Mouse (Mus musculus) stomach, postnatal 0 days (tissue): ENCODE data around the gene Ppp1r27. TPM values are rescaled to one million over a fixed set of nuclear protein-coding genes. Genes with fewer than 3 reads are reported as not detected.

Source experiments
- ATAC-seq: fragments of 200-750 bp; cut with Nextera tagmentation; 2 replicates; pipeline ENCODE4 v1.8.0; 2017; ENCODE audit not compliant: low FRiP score, low TSS enrichment
- DNase-seq: peaks from one replicate; pipeline ENCODE4 v3.0.0-alpha.2; 2016; ENCODE audit warnings: low spot score
- H3K27ac ChIP-seq: fragments of 300-500 bp; sonication (generic); replicated peaks from 2 replicates; pipeline ENCODE4 v1.5.1; 2014; ENCODE audit warnings: mild to moderate bottlenecking, control low read depth
- H3K27me3 ChIP-seq: fragments of 300-500 bp; sonication (generic); 2 replicates; pipeline ENCODE4 v1.6.1; 2014; ENCODE audit warnings: low read length; ENCODE audit not compliant: control insufficient read depth, insufficient read depth
- H3K36me3 ChIP-seq: fragments of 300-500 bp; sonication (generic); 2 replicates; pipeline ENCODE4 v1.6.1; 2014; ENCODE audit warnings: low read length, mixed read lengths; ENCODE audit not compliant: control insufficient read depth, insufficient read depth
- H3K4me1 ChIP-seq: fragments of 300-500 bp; sonication (generic); replicated peaks from 2 replicates; pipeline ENCODE4 v1.6.1; 2014; ENCODE audit warnings: antibody characterized with exemption; ENCODE audit not compliant: control insufficient read depth, insufficient read depth
- H3K4me2 ChIP-seq: fragments of 300-500 bp; sonication (generic); replicated peaks from 2 replicates; pipeline ENCODE4 v1.6.1; 2014; ENCODE audit warnings: low read depth, mild to moderate bottlenecking, control low read depth, moderate library complexity
- H3K4me3 ChIP-seq: fragments of 300-500 bp; sonication (generic); 2 replicates; pipeline ENCODE4 v1.5.1; 2014; ENCODE audit warnings: low read depth, low read length, control low read depth
- H3K9ac ChIP-seq: fragments of 300-500 bp; sonication (generic); 2 replicates; pipeline ENCODE4 v1.6.1; 2014; ENCODE audit warnings: mild to moderate bottlenecking, low read length, control low read depth, mixed read lengths
- H3K9me3 ChIP-seq: fragments of 300-500 bp; sonication (generic); 2 replicates; pipeline ENCODE4 v1.6.1; 2016; ENCODE audit warnings: low read length; ENCODE audit not compliant: control insufficient read depth
- CTCF ChIP-seq: IDR thresholded peaks from 2 replicates; pipeline ENCODE4 v1.5.1; 2016; ENCODE audit warnings: antibody characterized with exemption, low read depth, mild to moderate bottlenecking, moderate library complexity
- EP300 ChIP-seq: optimal IDR thresholded peaks from 2 replicates; pipeline ENCODE3; 2016; ENCODE audit warnings: antibody characterized with exemption
- WGBS: fragments of 180-500 bp; shearing (Covaris S2); extraction: QIAGEN DNeasy Blood & Tissue Kit; methylation state at CpG from one replicate; pipeline ENCODE4 v1.1.7; 2014; 5-methylcytosine and 5-hydroxymethylcytosine counted together
- polyA plus RNA-seq: library from polyadenylated mRNA; unstranded; fragments of >200 nt; fragmentation: Nextera tagmentation; extraction: Ambion mirVana; gene quantifications from 2 replicates; pipeline ENCODE4 v1.2.1, GENCODE M21; 2015

The Ppp1r27 gene
- polyA plus RNA-seq, 1 experiment from 2014 or later = not detected

- H3K27ac ChIP-seq = peak overlapping the region; percentile 74
- no peaks in the 10 kb centered on the region for H3K9me3 ChIP-seq
- H3K27me3 ChIP-seq = no peaks in the 10 kb centered on the region
- ATAC-seq (peak; percentile 6; the same call in 1 of the 2 replicates), DNase-seq (no peak)
- H3K9ac ChIP-seq = no peak overlapping the region
- no peak overlapping the region for H3K4me3 ChIP-seq
- H3K36me3 ChIP-seq = no peaks in the 10 kb centered on the region; the same call in 1 of the 2 replicates
- 22% methylated on average over 3 of the region's 3 CpGs for WGBS
- no peak overlapping the region for H3K4me2 ChIP-seq
- TF ChIP-seq EP300 (no peak), CTCF (no peak)
- peaks cover 14% of the 10 kb centered on the region for H3K4me1 ChIP-seq
These were observed 12.4 kb downstream of the Ppp1r27 start for GRCm38 (mm10) chr11:120538485-120538884.

- H3K4me2 ChIP-seq = no peak overlapping the region
- no peaks in the 10 kb centered on the region for H3K36me3 ChIP-seq
- no peak overlapping the region for H3K4me3 ChIP-seq
- 67% methylated on average over 3 of the region's 3 CpGs for WGBS
- no peak for TF ChIP-seq EP300
- no peak for TF ChIP-seq CTCF
- H3K4me1 ChIP-seq = peaks cover 18% of the 10 kb centered on the region
- no peak overlapping the region for H3K27ac ChIP-seq
- no peaks in the 10 kb centered on the region for H3K9me3 ChIP-seq
- H3K27me3 ChIP-seq = no peaks in the 10 kb centered on the region; the same call in 1 of the 2 replicates
- no peak overlapping the region for H3K9ac ChIP-seq
- ATAC-seq (no peak), DNase-seq (no peak)
These were observed 15.1 kb downstream of the Ppp1r27 start for GRCm38 (mm10) chr11:120535804-120536203.

- Histone ChIP-seq H3K4me3 (no peak overlapping the region), H3K36me3 (no peaks in the 10 kb centered on the region), H3K27me3 (no peaks in the 10 kb centered on the region; the same call in 1 of the 2 replicates), H3K9me3 (no peaks in the 10 kb centered on the region), H3K9ac (no peak overlapping the region), H3K4me2 (no peak overlapping the region), H3K27ac (no peak overlapping the region), H3K4me1 (peaks cover 22% of the 10 kb centered on the region)
- no peak for DNase-seq
- WGBS = 78% methylated on average over 3 of the region's 3 CpGs
- no peak for ATAC-seq
- TF ChIP-seq CTCF (no peak), EP300 (no peak)
These were observed 15.8 kb downstream of the Ppp1r27 start for GRCm38 (mm10) chr11:120535145-120535544.

GRCm38 (mm10) chr11:120534093-120534492 is 16.8 kb downstream of the Ppp1r27 start:
- TF ChIP-seq EP300 (no peak), CTCF (no peak)
- no peak overlapping the region for H3K9ac ChIP-seq
- H3K9me3 ChIP-seq = no peaks in the 10 kb centered on the region
- peaks cover 14% of the 10 kb centered on the region; the same call in 1 of the 2 replicates for H3K4me1 ChIP-seq
- H3K27ac ChIP-seq = no peak overlapping the region
- DNase-seq (no peak), ATAC-seq (no peak)
- WGBS = 78% methylated on average over 8 of the region's 8 CpGs
- H3K4me2 ChIP-seq = no peak overlapping the region
- H3K36me3 ChIP-seq = no peaks in the 10 kb centered on the region
- no peaks in the 10 kb centered on the region; the same call in 1 of the 2 replicates for H3K27me3 ChIP-seq
- no peak overlapping the region for H3K4me3 ChIP-seq

- TF ChIP-seq EP300 (no peak), CTCF (no peak)
- H3K4me1 ChIP-seq = peaks cover 8% of the 10 kb centered on the region; the same call in 1 of the 2 replicates
- H3K27ac ChIP-seq = no peak overlapping the region
- no peak overlapping the region for H3K4me2 ChIP-seq
- H3K4me3 ChIP-seq = no peak overlapping the region
- H3K27me3 ChIP-seq = no peaks in the 10 kb centered on the region; the same call in 1 of the 2 replicates
- WGBS = 22% methylated on average over 9 of the region's 9 CpGs
- no peak for DNase-seq
- H3K9ac ChIP-seq = no peak overlapping the region
- H3K36me3 ChIP-seq = no peaks in the 10 kb centered on the region
- no peaks in the 10 kb centered on the region for H3K9me3 ChIP-seq
- no peak for ATAC-seq
These were observed 19.3 kb downstream of the Ppp1r27 start for GRCm38 (mm10) chr11:120531646-120532045.

GRCm38 (mm10) chr11:120530085-120530964 is 20.6 kb downstream of the Ppp1r27 start, which contains the start of gene Gcgr:
Gcgr (plus strand) TSS chr11:120530699.
- no peak for DNase-seq
- WGBS = 12% methylated on average over 56 of the region's 62 CpGs
- peak; percentile 10; the same call in 1 of the 2 replicates for ATAC-seq

More at GRCm38 (mm10) chr11:120530085-120530964, 20.6 kb downstream of the Ppp1r27 start, which contains the start of gene Gcgr:
- TF ChIP-seq CTCF (no peak), EP300 (no peak)
- no peak within 1 kb of the TSS for H3K27ac ChIP-seq
- no peaks in the 10 kb centered on the region for H3K36me3 ChIP-seq
- no peaks in the 10 kb centered on the region for H3K9me3 ChIP-seq
- peak within 1 kb of the TSS; percentile 71 for H3K4me2 ChIP-seq
- H3K9ac ChIP-seq = peak within 1 kb of the TSS; percentile 52
- peak within 1 kb of the TSS; percentile 43 for H3K4me3 ChIP-seq
- no peaks in the 10 kb centered on the region; the same call in 1 of the 2 replicates for H3K27me3 ChIP-seq
- peaks cover 8% of the 10 kb centered on the region; the same call in 1 of the 2 replicates for H3K4me1 ChIP-seq
